Mouse (Mus musculus) lung, postnatal 0 days (tissue): ENCODE results near the gene Ngly1.

Experiments
- CTCF ChIP-seq: IDR thresholded peaks from 2 replicates; pipeline ENCODE4 v1.5.1; 2016; ENCODE audit warnings: antibody characterized with exemption, mild to moderate bottlenecking
- EP300 ChIP-seq: IDR thresholded peaks from 2 replicates; pipeline ENCODE4 v1.6.1; 2016; ENCODE audit warnings: antibody characterized with exemption, mild to moderate bottlenecking, control low read depth

- TF ChIP-seq CTCF (no peak), EP300 (no peak)
Measured at GRCm38 (mm10) chr14:16260541-16260940, 11.5 kb downstream of the Ngly1 start.
